10 mouse cellular contexts compared by ENCODE assay signal in genomic region chr7:80652289-80652688, GRCm38 (mm10). TPM values are rescaled to one million over a fixed set of nuclear protein-coding genes. Genes with fewer than 3 reads are reported as not detected.
DNase-seq lines count a peak whose midpoint lies in the region; ATAC-seq and TF ChIP-seq lines count a peak whose summit lies in the region.
"Had no signal": no experiment of that assay in that cellular context is flagged by ENCODE, and none has a peak within 500 bp of the region (broad histone marks: within the 10 kb centered on the region; RNA-seq: fewer than 3 reads in every experiment).

No protein-coding gene starts in this region.

- no peak for TF ChIP-seq POLR2A in CH12.LX (IDR thresholded peaks at IDR 0.05; ENCODE audit: low read depth, low read length)

- TF ChIP-seq CTCF in CH12.LX (conservative IDR thresholded peaks at IDR 0.05 in 1 of 2, IDR thresholded peaks at IDR 0.05 in 1 of 2; ENCODE audit: low read depth in 2 of 2, low read length in 2 of 2): no peak

- H3K27ac ChIP-seq in heart, embryonic 13.5 days (replicated peaks): peak overlapping the region; percentile 68; the same call in 1 of the 2 replicates
- H3K27ac ChIP-seq in CH12.LX (ENCODE audit: insufficient read depth, low read depth): no peak overlapping the region
- H3K27ac ChIP-seq in forebrain, embryonic 16.5 days (ENCODE audit: low read length): peak overlapping the region; percentile 73
- peak overlapping the region; percentile 77 for H3K27ac ChIP-seq in midbrain, embryonic 10.5 days (replicated peaks)

- WGBS in heart, embryonic 13.5 days: 56% methylated on average over 5 of the region's 5 CpGs
- 14% methylated on average over 5 of the region's 5 CpGs for WGBS in forebrain, embryonic 16.5 days
- WGBS in midbrain, embryonic 10.5 days: 61% methylated on average over 5 of the region's 5 CpGs

- H3K79me2 ChIP-seq in CH12.LX (replicated peaks; ENCODE audit: control insufficient read depth, extremely low read depth, insufficient read depth, poor library complexity, severe bottlenecking): no peaks in the 10 kb centered on the region

- no peaks in the 10 kb centered on the region for H3K27me3 ChIP-seq in heart, embryonic 13.5 days (replicated peaks)
- no peaks in the 10 kb centered on the region for H3K27me3 ChIP-seq in CH12.LX (replicated peaks)
- H3K27me3 ChIP-seq in forebrain, embryonic 16.5 days (replicated peaks; ENCODE audit: control insufficient read depth, insufficient read depth, low read length): no peaks in the 10 kb centered on the region
- no peaks in the 10 kb centered on the region for H3K27me3 ChIP-seq in midbrain, embryonic 10.5 days (ENCODE audit: low read depth, poor library complexity, severe bottlenecking)

- no peak for ATAC-seq in heart, embryonic 13.5 days (ENCODE audit: extremely low read depth, insufficient number of reproducible peaks, low FRiP score, low TSS enrichment)
- ATAC-seq in forebrain, embryonic 16.5 days: peak; percentile 37

- no peak for TF ChIP-seq RAD21 in CH12.LX (IDR thresholded peaks at IDR 0.05; ENCODE audit: low read depth, low read length)

- H3K9ac ChIP-seq in heart, embryonic 13.5 days: 0 out of 2 replicates have a peak overlapping the region, but pooled peaks have one; percentile 3
- no peak overlapping the region for H3K9ac ChIP-seq in CH12.LX (ENCODE audit: insufficient read depth, low read depth)
- no peak overlapping the region for H3K9ac ChIP-seq in forebrain, embryonic 16.5 days (replicated peaks; ENCODE audit: low read depth, low read length)

- H3K4me3 ChIP-seq in heart, embryonic 13.5 days: no peak overlapping the region
- H3K4me3 ChIP-seq in CH12.LX (replicated peaks in 1 of 3; ENCODE audit: low read depth in 2 of 3, low read length in 2 of 3, poor library complexity in 1 of 3): no peak overlapping the region
- H3K4me3 ChIP-seq in forebrain, embryonic 16.5 days (replicated peaks; ENCODE audit: low read length): no peak overlapping the region
- H3K4me3 ChIP-seq in midbrain, embryonic 10.5 days: no peak overlapping the region

- no peaks in the 10 kb centered on the region for H3K9me3 ChIP-seq in heart, embryonic 13.5 days
- H3K9me3 ChIP-seq in CH12.LX (replicated peaks; ENCODE audit: low read length): no peaks in the 10 kb centered on the region
- no peaks in the 10 kb centered on the region for H3K9me3 ChIP-seq in forebrain, embryonic 16.5 days (ENCODE audit: control insufficient read depth, low read length)
- H3K9me3 ChIP-seq in midbrain, embryonic 10.5 days (replicated peaks): no peaks in the 10 kb centered on the region

- in situ Hi-C loops in CH12.LX (cut with MboI; ENCODE audit: low pct_ligation_motif_present, low pct_unique_long_range_greater_than_20kb, low sequenced_read_pairs): no loop called here

- DNase-seq in heart, postnatal 4 days: no peak
- no peak for DNase-seq in CH12.LX (ENCODE audit: extremely low read depth)
- no peak for DNase-seq in midbrain, embryonic 10.5 days (ENCODE audit: low spot score)
- DNase-seq in adrenal gland, postnatal 14 days: no peak
- DNase-seq in embryo, embryonic 10 days (ENCODE audit: low spot score): no peak
- DNase-seq in ovary, adult 18-20 months (ENCODE audit: low spot score): no peak
- DNase-seq: embryo, embryonic 11 days; spleen, adult 18-20 months had no signal

- TF ChIP-seq EP300 in CH12.LX (IDR thresholded peaks at IDR 0.05; ENCODE audit: low read length): no peak

- H3K4me1 ChIP-seq in heart, embryonic 13.5 days: peaks cover 62% of the 10 kb centered on the region
- H3K4me1 ChIP-seq in CH12.LX (ENCODE audit: control insufficient read depth in 1 of 2, insufficient read depth in 2 of 2): peaks cover 3 to 51% of the 10 kb centered on the region in 2 experiments
- H3K4me1 ChIP-seq in forebrain, embryonic 16.5 days (replicated peaks; ENCODE audit: control insufficient read depth, insufficient read depth, low read length): peaks cover 44% of the 10 kb centered on the region
- peaks cover 38% of the 10 kb centered on the region for H3K4me1 ChIP-seq in midbrain, embryonic 10.5 days

- H3K4me2 ChIP-seq in heart, embryonic 13.5 days: no peak overlapping the region
- H3K4me2 ChIP-seq in CH12.LX (ENCODE audit: insufficient read depth, low read depth, poor library complexity, severe bottlenecking): no peak overlapping the region
- H3K4me2 ChIP-seq in forebrain, embryonic 16.5 days (ENCODE audit: low read length): no peak overlapping the region

- dilution Hi-C loops in CH12.LX (cut with MboI; ENCODE audit: extremely low pct_ligation_motif_present, extremely low pct_unique_long_range_greater_than_20kb, low sequenced_read_pairs): no loop called here

- peaks cover 3% of the 10 kb centered on the region; the same call in 1 of the 2 replicates for H3K36me3 ChIP-seq in heart, embryonic 13.5 days
- peaks cover 0 to 16% of the 10 kb centered on the region in 2 experiments for H3K36me3 ChIP-seq in CH12.LX (replicated peaks in 1 of 2; ENCODE audit: control insufficient read depth in 1 of 2, insufficient read depth in 1 of 2, low read length in 1 of 2)
- H3K36me3 ChIP-seq in forebrain, embryonic 16.5 days (ENCODE audit: control insufficient read depth, insufficient read depth): no peaks in the 10 kb centered on the region
- no peaks in the 10 kb centered on the region for H3K36me3 ChIP-seq in midbrain, embryonic 10.5 days

TF ChIP-seq in CH12.LX, 34 proteins besides CTCF, POLR2A, EP300 and RAD21:
- TF ChIP-seq SIN3A (IDR thresholded peaks at IDR 0.05; ENCODE audit: low read length): no peak
- TF ChIP-seq ZC3H11A (IDR thresholded peaks at IDR 0.05; ENCODE audit: low read depth, low read length): no peak
- peak; percentile 50; the same call in 1 of the 2 replicates for TF ChIP-seq ZNF384 (IDR thresholded peaks at IDR 0.05; ENCODE audit: low read depth, low read length)
- TF ChIP-seq JUN (IDR thresholded peaks at IDR 0.05; ENCODE audit: insufficient read depth, low read depth, low read length): no peak
- no peak for TF ChIP-seq E2F4 (IDR thresholded peaks at IDR 0.05; ENCODE audit: insufficient replicate concordance, low read depth, low read length)
- no peak for TF ChIP-seq MAZ (IDR thresholded peaks at IDR 0.05; ENCODE audit: low read depth, low read length)

RNA-seq across cellular contexts. Expression of gene Crtc3, which starts 36.4 kb away (rescaled TPM):
- 14.9 and 16.6 TPM in 2 replicates for polyA plus RNA-seq in heart, embryonic 13.5 days (2015; fragmentation: Nextera tagmentation; extraction: Ambion mirVana)
- total RNA-seq in heart, postnatal 4 days (2021): 10 to 100 TPM; 19.5 to 20.3 TPM
- total RNA-seq in CH12.LX (2012; rRNA removed): 3.9 and 4.4 TPM in 2 replicates
- total RNA-seq in CH12.LX (2014; rRNA removed): 1.2 and 1.3 TPM in 2 replicates
- 5.8 and 9.1 TPM in 2 replicates for polyA plus RNA-seq in CH12.LX (2012; ENCODE audit: insufficient read length, low read depth)
- 18.2 and 20.1 TPM in 2 replicates for polyA plus RNA-seq in forebrain, embryonic 16.5 days (2015; fragmentation: Nextera tagmentation; extraction: Ambion mirVana)
- polyA plus RNA-seq in midbrain, embryonic 10.5 days (2016; fragmentation: Nextera tagmentation; extraction: Ambion mirVana): 8.4 and 9.3 TPM in 2 replicates
- 22.5 and 29.0 TPM in 2 replicates for total RNA-seq in adrenal gland, postnatal 14 days (2021)
